Mouse (Mus musculus) heart, postnatal 36 days (tissue): ENCODE measurements at regions not wholly inside any gene's neighbourhood (a gene's known extent, or its start where the extent isn't known, plus 50 kb on each side); places are given as distances from the start of the nearest gene placed in this dataset.

Experiments used
- DNase-seq, 2 experiments: peaks; one replicate each; pipeline ENCODE4 v3.0.0; 2021 to 2022
- intact Hi-C: fragments of 180-260 bp; cut with DNase I; formaldehyde crosslinking; loops from one replicate; pipeline ENCODE4 v1.15.1; 2025

GRCm38 (mm10) chr12:9919433-9919832 lies 349.5 kb downstream of the Osr1 start:
- no peak for DNase-seq
- intact Hi-C loops = no loop called here

GRCm38 (mm10) chr12:9920401-9920800 lies 350.5 kb downstream of the Osr1 start:
- intact Hi-C loops = loop anchor here (10.0 kb wide), 1 partner anchor 346 kb away; the partner anchor contains the start of gene Osr1
- DNase-seq = no peak

- DNase-seq = peak in 1 of 2 experiments; percentile 52
- intact Hi-C loops = loop anchor here (10.0 kb wide), 1 partner anchor 347 kb away; the partner anchor contains the start of gene Osr1
Measured at GRCm38 (mm10) chr12:9921591-9922198, 351.8 kb downstream of the Osr1 start.

GRCm38 (mm10) chr12:9924561-9924960 lies 354.6 kb downstream of the Osr1 start:
- intact Hi-C loops = loop anchor here (10.0 kb wide), 1 partner anchor 350 kb away; the partner anchor contains the start of gene Osr1
- DNase-seq = no peak

- no peak for DNase-seq
- intact Hi-C loops = no loop called here
Measured at GRCm38 (mm10) chr12:9934158-9934557, 364.2 kb downstream of the Osr1 start.

GRCm38 (mm10) chr12:9941357-9941756 lies 371.4 kb downstream of the Osr1 start:
- intact Hi-C loops = no loop called here
- no peak for DNase-seq

GRCm38 (mm10) chr12:9941823-9942222 lies 371.9 kb downstream of the Osr1 start:
- DNase-seq = no peak
- intact Hi-C loops = no loop called here

- intact Hi-C loops = no loop called here
- DNase-seq = no peak
Measured at GRCm38 (mm10) chr12:9948784-9949183, 378.9 kb downstream of the Osr1 start.

- intact Hi-C loops = no loop called here
- DNase-seq = no peak
Measured at GRCm38 (mm10) chr12:9952372-9952771, 382.5 kb downstream of the Osr1 start.

- no peak for DNase-seq
- intact Hi-C loops = no loop called here
Measured at GRCm38 (mm10) chr12:9954178-9954888, 384.4 kb downstream of the Osr1 start.

- no peak for DNase-seq
- intact Hi-C loops = no loop called here
Measured at GRCm38 (mm10) chr12:9969390-9969789, 399.5 kb downstream of the Osr1 start.

GRCm38 (mm10) chr12:9970771-9971170 lies 399.0 kb upstream of the Nt5c1b start:
- intact Hi-C loops = loop anchor here (10.0 kb wide), 1 partner anchor 156 kb away; no protein-coding TSS in a partner anchor

GRCm38 (mm10) chr12:9978494-9979112 lies 391.2 kb upstream of the Nt5c1b start:
- DNase-seq = peak in 1 of 2 experiments; percentile 10
- intact Hi-C loops = loop anchor here (10.0 kb wide), 1 partner anchor 164 kb away; no protein-coding TSS in a partner anchor

More at GRCm38 (mm10) chr12:9970771-9971170, 399.0 kb upstream of the Nt5c1b start:
- DNase-seq = no peak

GRCm38 (mm10) chr12:9979113-9979507 lies 390.7 kb upstream of the Nt5c1b start:
- intact Hi-C loops = loop anchor here (10.0 kb wide), 1 partner anchor 164 kb away; no protein-coding TSS in a partner anchor
- DNase-seq = no peak

GRCm38 (mm10) chr12:9991305-9991704 lies 378.5 kb upstream of the Nt5c1b start:
- intact Hi-C loops = no loop called here
- DNase-seq = no peak

- intact Hi-C loops = no loop called here
- no peak for DNase-seq
Measured at GRCm38 (mm10) chr12:9995670-9996069, 374.1 kb upstream of the Nt5c1b start.

GRCm38 (mm10) chr12:9996455-9997189 lies 373.2 kb upstream of the Nt5c1b start:
- intact Hi-C loops = no loop called here
- no peak for DNase-seq

GRCm38 (mm10) chr12:9997190-9997561 lies 372.6 kb upstream of the Nt5c1b start:
- DNase-seq = no peak
- intact Hi-C loops = no loop called here

GRCm38 (mm10) chr12:9997571-9997970 lies 372.2 kb upstream of the Nt5c1b start:
- intact Hi-C loops = no loop called here
- DNase-seq = no peak

- no peak for DNase-seq
- intact Hi-C loops = no loop called here
Measured at GRCm38 (mm10) chr12:9999933-10000332, 369.8 kb upstream of the Nt5c1b start.

- no peak for DNase-seq
- intact Hi-C loops = no loop called here
Measured at GRCm38 (mm10) chr12:10008473-10008872, 361.3 kb upstream of the Nt5c1b start.
